Mouse (Mus musculus) midbrain, embryonic 16.5 days (tissue): Measurements from ENCODE around the gene Gm15517. TPM values are rescaled to one million over a fixed set of nuclear protein-coding genes. Genes with fewer than 3 reads are reported as not detected.
A peak's percentile ranks its signal among the peaks of the same experiment; 100 is the strongest.
"Not testable (repeated sequence)": the region's sequence is repeated elsewhere in the genome, so short reads cannot be mapped to it uniquely, and the experiment has no call there.

Experiments
- ATAC-seq: fragments of 200-750 bp; cut with Nextera tagmentation; 2 replicates; pipeline ENCODE4 v1.8.0; 2017; ENCODE audit warnings: moderate TSS enrichment
- H3K27ac ChIP-seq: fragments of 300-500 bp; sonication (generic); 2 replicates; pipeline ENCODE4 v1.5.1; 2014; ENCODE audit warnings: mild to moderate bottlenecking, low read length, mixed read lengths
- H3K27me3 ChIP-seq: fragments of 300-500 bp; sonication (generic); 2 replicates; pipeline ENCODE4 v1.6.1; 2014; ENCODE audit warnings: low read depth, low read length, mixed read lengths; ENCODE audit not compliant: control insufficient read depth, insufficient read depth
- H3K36me3 ChIP-seq: fragments of 300-500 bp; sonication (generic); 2 replicates; pipeline ENCODE4 v1.6.1; 2014; ENCODE audit warnings: mild to moderate bottlenecking, low read length, moderate library complexity, mixed read lengths; ENCODE audit not compliant: control insufficient read depth, insufficient read depth
- H3K4me1 ChIP-seq: fragments of 300-500 bp; sonication (generic); 2 replicates; pipeline ENCODE4 v1.6.1; 2014; ENCODE audit warnings: mild to moderate bottlenecking, low read length, mixed read lengths; ENCODE audit not compliant: control insufficient read depth, insufficient read depth
- H3K4me2 ChIP-seq: fragments of 300-500 bp; sonication (generic); 2 replicates; pipeline ENCODE4 v1.6.1; 2014; ENCODE audit warnings: mild to moderate bottlenecking, low read length, mixed read lengths
- H3K4me3 ChIP-seq: fragments of 300-500 bp; sonication (generic); 2 replicates; pipeline ENCODE4 v1.5.1; 2014; ENCODE audit warnings: low read depth, mild to moderate bottlenecking, low read length, moderate library complexity, mixed read lengths
- H3K9ac ChIP-seq: fragments of 300-500 bp; sonication (generic); 2 replicates; pipeline ENCODE4 v1.6.1; 2014; ENCODE audit warnings: low read depth, low read length, mixed read lengths
- H3K9me3 ChIP-seq: fragments of 300-500 bp; sonication (generic); replicated peaks from 2 replicates; pipeline ENCODE4 v1.6.1; 2014; ENCODE audit warnings: mild to moderate bottlenecking, low read length, mixed read lengths; ENCODE audit not compliant: control insufficient read depth, poor library complexity, severe bottlenecking
- WGBS: fragments of 180-500 bp; shearing (Covaris S2); extraction: QIAGEN DNeasy Blood & Tissue Kit; methylation state at CpG from one replicate; pipeline ENCODE4 v1.1.7; 2014; 5-methylcytosine and 5-hydroxymethylcytosine counted together
- polyA plus RNA-seq: library from polyadenylated mRNA; unstranded; fragments of >200 nt; fragmentation: Nextera tagmentation; extraction: Ambion mirVana; gene quantifications from 2 replicates; pipeline ENCODE4 v1.2.1, GENCODE M21; 2015

Gene Gm15517
- polyA plus RNA-seq, 1 experiment from 2014 or later, result not detected

GRCm38 (mm10) chr7:44244080-44244479 lies 17.2 kb upstream of the Gm15517 start:
- Histone ChIP-seq H3K9me3 (no peaks in the 10 kb centered on the region), H3K4me1 (peaks cover 16% of the 10 kb centered on the region), H3K36me3 (no peaks in the 10 kb centered on the region), H3K27me3 (no peaks in the 10 kb centered on the region), H3K4me2 (no peak overlapping the region), H3K27ac (no peak overlapping the region), H3K9ac (no peak overlapping the region), H3K4me3 (no peak overlapping the region)
- 59% methylated on average over 1 of the region's 1 CpGs for WGBS
- ATAC-seq, result no peak

DNA sequence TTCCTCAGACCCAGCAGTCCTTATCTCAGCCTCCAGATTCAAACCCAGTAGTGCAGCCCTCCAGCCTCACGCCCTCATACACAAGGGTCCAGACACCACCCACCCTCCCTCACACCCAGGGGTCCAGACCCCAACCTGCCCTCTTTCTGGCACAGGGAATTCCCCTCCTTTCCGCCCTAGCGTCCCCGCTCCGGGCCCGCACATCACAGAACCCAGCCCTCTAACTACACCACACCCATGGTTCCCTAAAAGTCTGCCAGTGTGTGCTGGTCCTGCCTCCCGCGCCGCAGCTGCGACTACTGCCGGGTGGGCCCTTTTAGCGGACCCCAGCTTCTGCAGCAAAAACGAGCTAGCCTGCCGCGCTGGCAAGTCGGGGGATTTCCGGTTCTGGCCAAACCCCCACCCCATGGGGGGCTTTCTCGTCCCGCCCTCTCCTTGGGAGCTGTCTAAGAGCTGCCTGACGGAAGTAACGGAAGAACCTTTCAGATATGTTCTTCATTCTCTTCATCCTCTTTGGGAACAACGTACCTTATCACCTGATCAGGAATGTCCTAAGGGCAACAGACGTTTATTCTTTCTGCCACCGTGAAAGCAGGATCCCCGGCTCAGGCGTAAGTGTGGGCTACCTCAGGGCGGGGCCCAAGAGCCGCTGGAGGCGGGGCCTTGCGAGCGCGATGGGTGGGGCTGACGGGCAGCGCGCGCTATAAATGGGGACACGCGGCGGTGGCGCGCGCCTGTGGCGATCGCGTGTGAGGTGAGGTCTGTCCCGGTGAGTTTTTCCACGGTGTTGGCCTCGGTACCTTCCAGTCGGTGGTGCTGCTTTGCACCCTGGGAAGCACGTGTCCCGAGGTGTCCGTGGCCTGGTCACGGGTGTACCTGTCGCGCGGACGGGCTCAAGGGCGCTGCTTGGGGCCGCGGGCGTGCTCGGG lies 14.9 kb upstream of the Gm15517 start, which contains the start of the genes 1700028J19Rik and 2410002F23Rik:
1700028J19Rik (minus strand) TSS at position 641 of the 929 bp plus-strand sequence.
2410002F23Rik (plus strand) TSS at position 668 of the 929 bp plus-strand sequence.
- Histone ChIP-seq H3K9me3 (no peaks in the 10 kb centered on the region), H3K36me3 (peaks cover 6% of the 10 kb centered on the region), H3K27ac (peak within 1 kb of the TSS; percentile 98), H3K4me3 (peak within 1 kb of the TSS; percentile 87), H3K4me2 (peak within 1 kb of the TSS; percentile 80), H3K4me1 (peaks cover 16% of the 10 kb centered on the region), H3K9ac (peak within 1 kb of the TSS; percentile 96), H3K27me3 (no peaks in the 10 kb centered on the region)
- WGBS, result under 1% methylated on average over 62 of the region's 62 CpGs
- ATAC-seq, result peak; percentile 86

DNA sequence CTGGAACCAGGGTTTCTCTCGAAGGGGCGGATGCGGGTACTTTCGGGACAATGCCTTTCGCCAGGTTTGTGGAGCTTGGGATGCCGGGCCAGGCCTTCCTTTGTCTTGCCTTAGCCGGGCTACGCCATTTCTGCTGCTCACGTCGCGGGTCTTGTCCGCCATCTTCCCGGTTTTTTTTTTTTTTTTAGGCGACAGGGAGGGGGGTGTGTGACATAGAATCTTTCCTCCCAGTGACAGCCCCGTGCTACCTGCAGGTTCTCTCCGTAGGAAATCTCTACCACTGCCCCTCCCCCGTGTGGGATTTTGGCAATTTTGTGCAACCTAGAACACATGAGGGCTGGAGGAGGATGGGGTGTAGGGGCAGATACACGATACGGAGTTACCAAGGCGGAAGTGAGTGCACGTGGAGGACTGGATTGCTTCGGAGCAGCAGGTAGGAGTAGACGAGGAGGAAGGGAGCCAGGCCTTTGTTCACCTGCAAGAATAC lies 14.2 kb upstream of the Gm15517 start:
- peaks cover 16% of the 10 kb centered on the region for H3K4me1 ChIP-seq
- H3K27ac ChIP-seq, result peak overlapping the region; percentile 98
- H3K27me3 ChIP-seq, result no peaks in the 10 kb centered on the region
- H3K9me3 ChIP-seq, result no peaks in the 10 kb centered on the region
- H3K36me3 ChIP-seq, result peaks cover 6% of the 10 kb centered on the region
- under 1% methylated on average over 23 of the region's 23 CpGs for WGBS
- H3K9ac ChIP-seq, result peak overlapping the region; percentile 96
- peak overlapping the region; percentile 77 for H3K4me2 ChIP-seq
- peak; percentile 41 for ATAC-seq
- H3K4me3 ChIP-seq, result peak overlapping the region; percentile 87

- peak overlapping the region; percentile 87 for H3K4me3 ChIP-seq
- peaks cover 16% of the 10 kb centered on the region for H3K4me1 ChIP-seq
- peak overlapping the region; percentile 77 for H3K4me2 ChIP-seq
- H3K36me3 ChIP-seq, result peaks cover 10% of the 10 kb centered on the region
- no peaks in the 10 kb centered on the region for H3K27me3 ChIP-seq
- peak overlapping the region; percentile 96; the same call in 1 of the 2 replicates for H3K9ac ChIP-seq
- WGBS, result 95% methylated on average over 2 of the region's 2 CpGs
- no peak overlapping the region for H3K27ac ChIP-seq
- no peak for ATAC-seq
- H3K9me3 ChIP-seq, result no peaks in the 10 kb centered on the region
Measured at GRCm38 (mm10) chr7:44247971-44248370, 13.3 kb upstream of the Gm15517 start.

DNA sequence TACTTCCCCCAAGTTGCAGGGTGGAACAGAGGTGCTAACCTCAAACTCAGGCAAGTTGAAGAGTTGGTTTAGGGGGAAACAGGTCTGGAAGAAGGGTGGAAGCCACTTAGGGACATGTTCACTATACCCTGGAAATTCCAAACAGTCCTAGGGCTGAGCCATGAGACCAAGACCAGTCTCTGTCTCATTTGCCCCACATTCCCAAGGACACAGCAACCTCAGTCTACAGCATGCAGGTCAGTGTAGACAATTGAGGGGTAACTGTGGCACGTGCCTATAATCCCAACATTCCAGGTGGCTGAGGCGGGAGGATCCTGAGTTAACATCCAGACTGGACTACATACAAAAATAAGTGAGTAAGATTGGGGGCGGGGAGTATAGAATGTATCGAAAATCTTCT lies 12.0 kb upstream of the Gm15517 start:
- peaks cover 16% of the 10 kb centered on the region for H3K4me1 ChIP-seq
- H3K27me3 ChIP-seq, result no peaks in the 10 kb centered on the region
- H3K27ac ChIP-seq, result no peak overlapping the region
- no peak overlapping the region for H3K4me3 ChIP-seq
- no peaks in the 10 kb centered on the region for H3K9me3 ChIP-seq
- H3K9ac ChIP-seq, result no peak overlapping the region
- peaks cover 14% of the 10 kb centered on the region for H3K36me3 ChIP-seq
- no peak overlapping the region for H3K4me2 ChIP-seq
- 91% methylated on average over 4 of the region's 4 CpGs for WGBS
- no peak for ATAC-seq

DNA sequence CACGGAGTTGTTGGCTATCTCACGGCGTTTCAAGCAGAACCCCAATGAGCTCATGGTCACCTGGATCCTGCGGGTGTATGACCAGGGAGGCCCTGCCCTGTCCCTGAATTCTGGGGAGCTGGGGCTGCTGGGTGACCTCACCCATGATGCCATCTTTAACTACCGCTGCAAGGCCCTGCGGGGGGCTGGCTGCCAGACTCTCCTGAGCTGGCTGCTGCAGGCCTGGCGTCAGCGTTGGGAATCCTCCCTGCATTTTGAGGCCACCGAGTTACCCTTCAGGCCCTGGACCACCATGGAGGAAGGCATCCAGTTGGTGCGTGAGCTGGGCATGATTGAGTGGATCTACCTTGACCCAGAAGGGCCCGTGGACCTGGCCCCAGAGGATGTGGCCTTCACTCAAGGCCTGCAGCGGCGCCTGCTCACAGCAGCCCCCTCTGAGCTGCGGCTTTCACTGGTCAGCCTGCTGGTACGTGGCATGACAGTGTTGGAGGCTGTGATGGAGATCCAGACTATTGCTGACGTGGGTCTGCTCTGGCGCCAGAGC lies 10.4 kb upstream of the Gm15517 start:
- peaks cover 14% of the 10 kb centered on the region for H3K36me3 ChIP-seq
- H3K27me3 ChIP-seq, H3K4me1 ChIP-seq, H3K27ac ChIP-seq, ATAC-seq, H3K4me2 ChIP-seq, H3K9me3 ChIP-seq, H3K4me3 ChIP-seq, H3K9ac ChIP-seq: not testable (repeated sequence)
- WGBS, result 87% methylated on average over 17 of the region's 17 CpGs

- WGBS, result 68% methylated on average over 15 of the region's 15 CpGs
Measured at GRCm38 (mm10) chr7:44253023-44253616, 8.1 kb upstream of the Gm15517 start.

GRCm38 (mm10) chr7:44254930-44255329 lies 6.3 kb upstream of the Gm15517 start:
- Histone ChIP-seq H3K27me3 (no peaks in the 10 kb centered on the region), H3K27ac (no peak overlapping the region), H3K36me3 (peaks cover 13% of the 10 kb centered on the region), H3K9ac (no peak overlapping the region), H3K4me1 (no peaks in the 10 kb centered on the region), H3K9me3 (no peaks in the 10 kb centered on the region), H3K4me2 (no peak overlapping the region), H3K4me3 (no peak overlapping the region)
- 85% methylated on average over 6 of the region's 6 CpGs for WGBS
- ATAC-seq, result no peak

More at GRCm38 (mm10) chr7:44253023-44253616, 8.1 kb upstream of the Gm15517 start:
- Histone ChIP-seq H3K27ac (no peak overlapping the region), H3K4me2 (no peak overlapping the region), H3K27me3 (no peaks in the 10 kb centered on the region), H3K36me3 (peaks cover 14% of the 10 kb centered on the region), H3K9ac (0 out of 2 replicates have a peak overlapping the region, but pooled peaks have one; percentile 10), H3K4me1 (peaks cover 1% of the 10 kb centered on the region), H3K4me3 (no peak overlapping the region), H3K9me3 (no peaks in the 10 kb centered on the region)
- peak; percentile 6; the same call in 1 of the 2 replicates for ATAC-seq
